Mouse (Mus musculus) liver, embryonic 12.5 days (tissue): ENCODE data around the gene Calr3. TPM values are rescaled to one million over a fixed set of nuclear protein-coding genes. Genes with fewer than 3 reads are reported as not detected.
A peak's percentile ranks its signal among the peaks of the same experiment; 100 is the strongest.

ENCODE experiments used
- ATAC-seq: fragments of 200-750 bp; cut with Nextera tagmentation; 2 replicates; pipeline ENCODE4 v1.8.0; 2017; ENCODE audit warnings: moderate number of reproducible peaks, mild to moderate bottlenecking, moderate library complexity
- H3K27ac ChIP-seq: fragments of 300-500 bp; sonication (generic); 2 replicates; pipeline ENCODE4 v1.5.1; 2016; ENCODE audit warnings: mild to moderate bottlenecking
- H3K27me3 ChIP-seq: fragments of 300-500 bp; sonication (generic); replicated peaks from 2 replicates; pipeline ENCODE4 v1.6.1; 2016; ENCODE audit warnings: mild to moderate bottlenecking, moderate library complexity
- H3K36me3 ChIP-seq: fragments of 300-500 bp; sonication (generic); 2 replicates; pipeline ENCODE4 v1.6.1; 2016; ENCODE audit warnings: mild to moderate bottlenecking, moderate library complexity
- H3K4me1 ChIP-seq: fragments of 300-500 bp; sonication (generic); 2 replicates; pipeline ENCODE4 v1.6.1; 2016
- H3K4me2 ChIP-seq: fragments of 300-500 bp; sonication (generic); 2 replicates; pipeline ENCODE4 v1.6.1; 2016; ENCODE audit warnings: mild to moderate bottlenecking, moderate library complexity
- H3K4me3 ChIP-seq: fragments of 300-500 bp; sonication (generic); 2 replicates; pipeline ENCODE4 v1.5.1; 2016; ENCODE audit warnings: mild to moderate bottlenecking, moderate library complexity
- H3K9ac ChIP-seq: fragments of 300-500 bp; sonication (generic); 2 replicates; pipeline ENCODE4 v1.6.1; 2016; ENCODE audit warnings: mild to moderate bottlenecking, moderate library complexity
- H3K9me3 ChIP-seq: fragments of 300-500 bp; sonication (generic); replicated peaks from 2 replicates; pipeline ENCODE4 v1.6.1; 2016; ENCODE audit warnings: mild to moderate bottlenecking, moderate library complexity
- WGBS: fragments of 180-500 bp; shearing (Covaris S2); methylation state at CpG from one replicate; pipeline ENCODE4 v1.1.7; 2016; ENCODE audit not compliant: insufficient replicate concordance; 5-methylcytosine and 5-hydroxymethylcytosine counted together
- polyA plus RNA-seq: library from polyadenylated mRNA; unstranded; fragments of >200 nt; fragmentation: Nextera tagmentation; extraction: Ambion mirVana; gene quantifications from 2 replicates; pipeline ENCODE4 v1.2.1, GENCODE M21; 2016

Gene Calr3
- 1.0 and 1.1 TPM in 2 replicates for polyA plus RNA-seq

DNA sequence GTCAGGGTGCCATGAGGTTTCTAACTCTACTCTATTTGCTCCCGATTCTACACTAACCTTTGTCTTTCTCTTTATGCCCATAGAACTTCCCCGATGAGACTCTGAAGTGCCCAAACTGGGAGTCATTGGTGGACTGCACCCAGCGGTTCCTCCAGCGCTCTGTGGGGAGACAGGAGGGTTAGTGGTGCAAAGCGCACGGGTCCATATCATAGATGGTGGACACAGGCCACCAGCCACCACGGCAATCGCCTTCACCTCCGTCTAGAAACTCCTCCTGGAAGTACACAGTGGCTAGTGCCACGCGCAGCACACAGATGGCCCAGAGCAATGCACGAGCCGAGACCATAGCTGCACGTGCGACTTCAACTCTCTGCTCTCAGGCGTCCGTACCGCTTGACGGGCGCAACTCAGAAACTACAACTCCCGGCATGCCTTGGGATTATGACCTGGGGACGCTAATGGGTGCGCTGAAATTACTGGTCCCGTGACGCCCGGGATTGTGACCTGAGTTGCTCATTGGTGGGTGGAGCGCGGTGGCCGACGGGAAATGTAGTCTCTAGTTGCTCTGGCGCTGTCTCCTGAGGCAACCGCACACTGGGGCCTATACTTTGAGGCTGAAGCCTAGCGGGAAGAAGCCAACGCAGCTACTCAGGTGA lies at the start of gene Calr3, which contains the start of gene 1700030K09Rik:
Gene Calr3 (minus strand): TSS at position 533 of the 656 bp plus-strand sequence.
Gene 1700030K09Rik (plus strand): TSS at position 543 of the 656 bp plus-strand sequence.
- Histone ChIP-seq H3K4me3 (peak within 1 kb of the TSS; percentile 56), H3K27me3 (no peaks in the 10 kb centered on the region), H3K9ac (peak within 1 kb of the TSS; percentile 72), H3K9me3 (no peaks in the 10 kb centered on the region), H3K27ac (peak within 1 kb of the TSS; percentile 72; the same call in 1 of the 2 replicates), H3K4me2 (peak within 1 kb of the TSS; percentile 76), H3K36me3 (peaks cover 17% of the 10 kb centered on the region), H3K4me1 (peaks cover 11% of the 10 kb centered on the region)
- peak; percentile 98 for ATAC-seq
- WGBS = 4% methylated on average over 34 of the region's 34 CpGs

DNA sequence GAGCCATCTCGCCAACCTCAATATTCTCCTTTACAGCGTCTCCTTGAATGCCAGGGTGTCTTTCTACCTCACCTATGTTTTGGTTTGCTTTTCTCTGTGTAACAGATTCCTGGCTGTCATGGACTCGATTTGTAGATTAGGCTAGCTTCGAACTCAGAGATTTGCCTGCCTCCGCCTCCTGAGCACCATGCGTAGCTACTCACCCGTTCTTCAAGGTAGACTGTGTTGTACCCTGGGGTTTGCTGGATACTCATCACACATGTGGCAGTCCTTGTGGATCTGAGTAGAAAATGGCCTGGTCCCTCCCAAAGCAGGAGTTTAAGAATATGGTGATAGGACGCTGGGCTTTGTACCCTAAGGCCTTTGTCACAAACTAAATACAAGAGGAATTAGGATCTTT lies 49.7 kb upstream of the Calr3 start:
- WGBS = 9% methylated on average over 8 of the region's 8 CpGs
- Histone ChIP-seq H3K27ac (peak overlapping the region; percentile 74), H3K9ac (peak overlapping the region; percentile 68), H3K4me2 (peak overlapping the region; percentile 86), H3K4me3 (peak overlapping the region; percentile 94), H3K4me1 (peaks cover 49% of the 10 kb centered on the region), H3K36me3 (peaks cover 69% of the 10 kb centered on the region), H3K27me3 (no peaks in the 10 kb centered on the region), H3K9me3 (no peaks in the 10 kb centered on the region)
- ATAC-seq = no peak

DNA sequence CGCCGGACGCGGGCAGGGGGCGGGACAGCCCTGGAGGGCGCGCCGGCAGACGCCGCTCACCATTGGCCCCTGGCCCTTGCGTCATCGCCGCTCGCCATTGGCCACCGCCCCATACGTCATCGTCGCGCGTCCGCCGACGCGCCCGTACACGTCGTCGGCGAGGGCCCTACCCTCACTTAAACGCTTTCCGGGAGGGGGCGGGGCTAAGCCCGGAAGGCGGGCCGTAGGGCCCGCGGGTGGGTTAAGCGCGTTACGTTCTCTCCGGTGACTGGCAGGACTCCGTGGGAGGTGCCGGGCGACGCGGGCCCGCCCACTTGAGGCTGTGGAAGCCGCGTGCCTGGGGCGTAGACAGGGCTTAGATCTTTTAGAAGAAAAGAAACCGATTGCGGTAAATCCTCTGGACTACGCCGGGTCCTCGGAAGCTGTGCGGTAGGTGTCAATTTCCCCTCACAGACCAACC lies 49.0 kb upstream of the Calr3 start:
- Histone ChIP-seq H3K4me1 (peaks cover 43% of the 10 kb centered on the region), H3K27ac (peak overlapping the region; percentile 87), H3K9ac (peak overlapping the region; percentile 68), H3K4me3 (peak overlapping the region; percentile 94), H3K36me3 (peaks cover 71% of the 10 kb centered on the region), H3K27me3 (no peaks in the 10 kb centered on the region), H3K9me3 (no peaks in the 10 kb centered on the region), H3K4me2 (peak overlapping the region; percentile 86)
- under 1% methylated on average over 52 of the region's 56 CpGs for WGBS
- ATAC-seq = peak; percentile 96

DNA sequence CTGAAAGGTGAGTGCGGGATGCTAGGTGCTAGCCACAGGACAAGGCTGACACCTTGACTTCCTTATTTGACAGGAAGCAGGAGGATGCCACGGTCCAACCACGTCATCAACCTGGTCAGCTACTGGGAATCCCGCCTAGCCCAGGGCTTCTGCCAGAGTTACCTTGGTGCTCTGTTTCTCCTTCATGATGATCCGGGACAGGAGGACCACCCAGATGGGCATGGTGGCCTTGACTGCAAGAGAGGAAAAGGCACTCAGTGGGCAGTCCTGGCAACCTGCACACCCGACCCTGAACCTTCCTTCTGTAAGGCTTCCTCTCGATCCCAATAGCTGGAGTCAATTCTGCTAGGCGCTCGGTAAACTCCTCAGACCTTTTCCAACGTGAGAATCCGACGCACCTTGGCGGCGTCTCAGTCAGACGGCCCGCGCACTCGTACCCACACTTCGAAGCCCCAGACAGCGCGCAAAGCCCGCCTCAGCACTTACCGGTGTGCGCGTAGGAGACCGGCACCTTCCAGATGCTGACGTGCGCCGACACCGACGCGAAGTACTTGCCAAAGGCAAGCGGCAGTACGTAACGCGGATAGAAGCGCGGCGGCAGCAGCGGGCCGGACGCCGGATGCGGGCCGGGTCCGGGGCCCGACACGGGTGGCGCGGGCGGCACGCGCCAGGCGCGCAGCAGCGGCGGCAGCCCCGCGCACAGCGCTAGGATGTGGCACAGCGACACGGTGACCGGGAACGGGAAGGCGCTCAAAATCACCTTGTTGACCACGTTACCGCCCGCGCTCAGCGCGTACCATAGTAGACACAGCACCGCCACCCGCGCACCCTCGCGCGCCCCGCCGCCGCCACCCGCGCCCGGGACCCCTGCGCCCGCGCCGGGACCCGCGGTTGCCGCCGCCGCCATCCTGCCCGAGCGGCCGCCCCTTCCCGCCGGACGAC lies 48.3 kb upstream of the Calr3 start, which contains the start of gene Slc35e1:
Gene Slc35e1 (minus strand): TSS at position 935 of the 942 bp plus-strand sequence.
- Histone ChIP-seq H3K27ac (peak within 1 kb of the TSS; percentile 87), H3K9me3 (no peaks in the 10 kb centered on the region), H3K9ac (peak within 1 kb of the TSS; percentile 91), H3K27me3 (no peaks in the 10 kb centered on the region), H3K4me3 (peak within 1 kb of the TSS; percentile 94), H3K4me1 (peaks cover 43% of the 10 kb centered on the region), H3K36me3 (peaks cover 71% of the 10 kb centered on the region), H3K4me2 (peak within 1 kb of the TSS; percentile 86)
- peak; percentile 38 for ATAC-seq
- WGBS = under 1% methylated on average over 89 of the region's 98 CpGs

GRCm38 (mm10) chr8:72491017-72491416 lies 47.3 kb upstream of the Calr3 start:
- H3K36me3 ChIP-seq = peaks cover 71% of the 10 kb centered on the region
- peak overlapping the region; percentile 91; the same call in 1 of the 2 replicates for H3K9ac ChIP-seq
- H3K4me1 ChIP-seq = peaks cover 43% of the 10 kb centered on the region
- WGBS = 79% methylated on average over 2 of the region's 2 CpGs
- peak overlapping the region; percentile 86 for H3K4me2 ChIP-seq
- peak overlapping the region; percentile 87; the same call in 1 of the 2 replicates for H3K27ac ChIP-seq
- no peak for ATAC-seq
- peak overlapping the region; percentile 94 for H3K4me3 ChIP-seq
- no peaks in the 10 kb centered on the region for H3K27me3 ChIP-seq
- no peaks in the 10 kb centered on the region for H3K9me3 ChIP-seq

DNA sequence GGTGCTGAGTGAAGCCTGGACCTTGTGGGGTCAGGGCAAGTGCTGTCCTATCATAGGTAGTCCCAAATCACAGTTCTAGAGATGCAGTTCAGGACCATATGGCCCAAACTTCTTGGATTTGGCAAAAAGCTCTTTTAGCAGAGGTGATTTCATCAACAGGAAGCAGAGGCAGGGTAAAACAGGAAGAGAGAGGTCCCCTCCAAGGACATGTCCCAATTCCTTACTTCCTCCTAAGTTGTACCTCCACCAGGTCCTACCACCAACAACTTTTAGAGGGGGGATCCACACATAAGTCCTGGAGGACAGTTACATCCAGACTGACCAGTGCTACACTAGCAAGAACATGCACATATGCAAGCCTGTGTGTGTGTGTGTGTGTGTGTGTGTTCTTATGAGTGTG lies 43.3 kb upstream of the Calr3 start:
- Histone ChIP-seq H3K9ac (no peak overlapping the region), H3K4me1 (peaks cover 35% of the 10 kb centered on the region), H3K4me2 (no peak overlapping the region), H3K27me3 (no peaks in the 10 kb centered on the region), H3K4me3 (no peak overlapping the region), H3K36me3 (peaks cover 86% of the 10 kb centered on the region), H3K9me3 (no peaks in the 10 kb centered on the region), H3K27ac (no peak overlapping the region)
- ATAC-seq = no peak

- ATAC-seq = 0 out of 2 replicates have a peak, but pooled peaks have one; percentile 37
- Histone ChIP-seq H3K27me3 (no peaks in the 10 kb centered on the region), H3K4me1 (peaks cover 23% of the 10 kb centered on the region), H3K36me3 (peaks cover 99% of the 10 kb centered on the region), H3K9ac (no peak overlapping the region), H3K4me3 (no peak overlapping the region), H3K27ac (no peak overlapping the region), H3K4me2 (no peak overlapping the region), H3K9me3 (no peaks in the 10 kb centered on the region)
- 59% methylated on average over 6 of the region's 6 CpGs for WGBS
Observed at GRCm38 (mm10) chr8:72485456-72486199, 42.0 kb upstream of the Calr3 start.

GRCm38 (mm10) chr8:72474826-72475546 lies 31.3 kb upstream of the Calr3 start, which contains the start of gene Cherp:
Gene Cherp, minus strand, starts transcription at chr8:72475226.
- H3K27ac ChIP-seq = peak within 1 kb of the TSS; percentile 93
- peak; percentile 95 for ATAC-seq
- H3K9ac ChIP-seq = peak within 1 kb of the TSS; percentile 85
- H3K4me3 ChIP-seq = peak within 1 kb of the TSS; percentile 89
- no peaks in the 10 kb centered on the region for H3K27me3 ChIP-seq
- under 1% methylated on average over 79 of the region's 80 CpGs for WGBS
- H3K9me3 ChIP-seq = 0 out of 2 replicates have a peak, but pooled peaks cover 3% of the 10 kb centered on the region
- H3K36me3 ChIP-seq = peaks cover 50% of the 10 kb centered on the region
- peak within 1 kb of the TSS; percentile 96 for H3K4me2 ChIP-seq
- peaks cover 37% of the 10 kb centered on the region for H3K4me1 ChIP-seq

DNA sequence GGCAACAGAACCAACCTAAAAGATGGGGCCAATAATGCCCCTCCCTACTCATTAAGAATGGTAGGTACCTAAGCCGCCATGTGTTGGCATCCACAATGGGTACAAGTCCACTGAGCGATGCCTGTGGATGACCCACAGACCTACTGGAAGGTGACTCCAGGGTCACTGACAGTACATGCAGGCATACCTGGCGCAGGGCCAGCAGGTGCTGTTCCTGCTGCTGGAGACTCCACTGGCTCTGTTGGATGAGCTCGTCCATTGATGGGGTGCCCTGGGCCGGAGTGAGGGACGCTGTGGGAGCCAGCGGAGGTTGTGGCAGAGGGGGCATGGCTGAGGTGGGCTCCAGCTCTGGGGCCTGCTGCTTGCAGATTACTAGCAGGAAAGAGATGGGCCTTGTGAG lies 27.0 kb upstream of the Calr3 start:
- Histone ChIP-seq H3K4me2 (no peak overlapping the region), H3K4me3 (no peak overlapping the region), H3K36me3 (peaks cover 80% of the 10 kb centered on the region), H3K27me3 (no peaks in the 10 kb centered on the region), H3K27ac (no peak overlapping the region), H3K9ac (no peak overlapping the region), H3K9me3 (no peaks in the 10 kb centered on the region), H3K4me1 (peaks cover 21% of the 10 kb centered on the region)
- WGBS = 87% methylated on average over 7 of the region's 7 CpGs
- no peak for ATAC-seq

GRCm38 (mm10) chr8:72469984-72470383 lies 26.3 kb upstream of the Calr3 start:
- no peak for ATAC-seq
- Histone ChIP-seq H3K4me1 (peaks cover 17% of the 10 kb centered on the region), H3K27ac (no peak overlapping the region), H3K4me3 (no peak overlapping the region), H3K4me2 (no peak overlapping the region), H3K9me3 (no peaks in the 10 kb centered on the region), H3K9ac (no peak overlapping the region), H3K36me3 (peaks cover 87% of the 10 kb centered on the region), H3K27me3 (no peaks in the 10 kb centered on the region)
- WGBS = 87% methylated on average over 8 of the region's 8 CpGs

- no peaks in the 10 kb centered on the region for H3K27me3 ChIP-seq
- H3K4me2 ChIP-seq = no peak overlapping the region
- 86% methylated on average over 2 of the region's 2 CpGs for WGBS
- no peak overlapping the region for H3K9ac ChIP-seq
- H3K4me1 ChIP-seq = peaks cover 14% of the 10 kb centered on the region
- no peak overlapping the region for H3K4me3 ChIP-seq
- H3K36me3 ChIP-seq = peaks cover 95% of the 10 kb centered on the region
- no peaks in the 10 kb centered on the region for H3K9me3 ChIP-seq
- ATAC-seq = no peak
- no peak overlapping the region for H3K27ac ChIP-seq
Observed at GRCm38 (mm10) chr8:72469243-72469642, 25.6 kb upstream of the Calr3 start.
